Mouse (Mus musculus): ENCODE results near the gene Rfc5.
A peak's percentile ranks its signal among the peaks of the same experiment; 100 is the strongest.
"Not testable (repeated sequence)": the region's sequence is repeated elsewhere in the genome, so short reads cannot be mapped to it uniquely, and the experiment has no call there.

The Rfc5 gene

DNA sequence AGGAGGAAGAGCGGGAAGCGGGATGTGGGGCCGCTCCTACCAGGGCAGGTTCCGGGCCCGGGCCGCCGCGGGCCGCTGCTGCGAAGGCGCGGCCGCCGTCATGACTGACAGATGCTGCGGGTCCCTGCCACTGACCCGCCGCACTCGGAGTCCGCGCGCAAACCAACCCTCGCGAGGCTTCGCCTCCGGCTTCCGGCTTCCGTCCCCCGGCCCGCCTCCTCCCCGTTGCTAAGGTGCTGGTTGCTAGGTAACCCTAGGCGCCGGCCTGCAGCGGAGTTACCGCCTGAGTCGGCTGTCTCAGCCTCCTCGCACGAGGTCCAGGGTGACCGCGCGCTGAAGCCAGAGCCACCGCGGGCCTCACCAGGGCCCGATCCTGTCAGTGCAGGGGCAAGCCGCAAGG, at the start of gene Rfc5:
TSS of gene Rfc5 (minus strand) at position 171 of the 400 bp plus-strand sequence.
- peak; percentile 95 for DNase-seq (ENCODE audit: low read depth, low spot score)

DNA sequence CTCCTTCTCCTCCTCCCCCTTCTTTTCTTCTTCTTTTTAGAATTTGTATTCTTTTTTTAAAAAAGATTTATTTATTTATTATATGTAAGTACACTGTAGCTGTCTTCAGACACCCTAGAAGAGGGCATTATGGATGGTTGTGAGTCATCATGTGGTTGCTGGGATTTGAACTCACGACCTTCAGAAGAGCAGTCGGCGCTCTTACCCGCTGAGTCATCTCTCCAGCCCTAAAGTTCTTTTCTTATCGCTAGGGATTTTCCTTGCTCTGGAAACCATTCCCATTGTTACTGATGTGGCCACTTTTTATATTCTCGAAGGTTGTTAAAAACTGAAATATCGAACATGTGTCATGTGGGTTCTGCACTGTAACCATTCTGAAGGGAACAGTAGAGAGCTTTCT, 44.7 kb upstream of the Rfc5 start:
- peak; percentile 74 for DNase-seq (ENCODE audit: low read depth, low spot score)

DNA sequence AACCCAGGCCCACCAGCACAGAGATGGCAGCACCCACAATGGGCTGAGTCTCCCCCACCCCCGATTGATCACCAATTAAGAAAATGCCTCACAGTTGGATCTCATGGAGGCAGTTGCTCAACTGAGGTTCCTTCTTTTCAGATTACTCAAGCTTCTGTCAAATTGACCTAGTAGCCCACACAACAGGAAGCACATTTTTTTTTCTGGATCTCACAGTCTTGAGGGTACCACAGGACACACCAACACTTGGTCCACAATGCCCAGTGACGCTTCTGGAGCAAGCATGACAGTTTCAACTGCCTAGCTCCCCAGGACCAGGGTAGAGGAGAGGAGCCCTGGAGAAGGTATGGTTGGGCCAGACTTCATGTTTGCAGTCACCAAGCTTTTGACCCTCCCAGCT, 28.6 kb upstream of the Rfc5 start:
- no peak for DNase-seq (ENCODE audit: low read depth, low spot score)

GRCm38 (mm10) chr5:117415011-117415912, 26.4 kb upstream of the Rfc5 start:
- no peak for DNase-seq (ENCODE audit: low read depth, low spot score)

DNA sequence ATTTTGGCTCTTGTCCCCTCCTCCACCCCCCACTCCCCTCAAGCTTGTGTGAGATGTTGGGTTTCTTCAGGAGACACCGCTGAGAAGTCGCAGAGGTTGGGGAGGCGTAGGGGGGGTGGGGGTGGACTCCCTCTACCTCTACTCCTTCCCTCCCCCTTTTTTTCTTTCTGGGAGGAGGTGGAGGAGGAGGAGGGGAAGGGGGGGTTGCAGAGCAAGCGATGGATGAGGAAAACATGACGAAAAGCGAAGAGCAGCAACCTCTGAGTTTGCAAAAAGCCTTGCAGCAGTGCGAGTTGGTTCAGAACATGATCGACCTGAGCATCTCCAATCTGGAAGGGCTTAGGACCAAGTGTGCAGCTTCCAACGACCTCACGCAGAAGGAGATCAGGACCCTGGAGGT, 25.8 kb upstream of the Rfc5 start:
- DNase-seq (ENCODE audit: low read depth, low spot score): no peak

- no peak for DNase-seq (ENCODE audit: low read depth, low spot score)
Measured at GRCm38 (mm10) chr5:117413507-117414501, 25.0 kb upstream of the Rfc5 start, which contains the start of gene Ksr2. Gene Ksr2 (plus strand): TSS chr5:117414000.

- no peak for DNase-seq (ENCODE audit: low read depth, low spot score)
Measured at GRCm38 (mm10) chr5:117409369-117409768, 20.5 kb upstream of the Rfc5 start.

DNA sequence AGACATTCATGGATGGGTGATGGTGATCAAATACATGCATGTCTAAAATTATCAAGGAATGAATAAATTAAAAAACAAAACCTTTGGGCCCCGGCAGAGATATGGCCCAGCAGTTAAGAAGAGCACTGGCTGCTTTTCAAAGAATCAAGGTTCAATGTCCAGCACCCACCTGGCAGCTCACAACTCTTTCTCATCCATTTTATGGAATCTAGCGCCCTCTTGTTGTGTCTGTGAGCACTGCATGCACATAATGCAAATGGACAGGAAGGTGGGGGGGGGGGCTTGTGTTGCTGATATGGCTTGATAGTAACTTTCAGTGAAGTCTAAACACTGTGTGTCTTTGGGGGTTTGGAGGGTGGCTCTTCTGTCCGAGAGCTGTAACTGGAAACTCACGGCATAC, 19.4 kb upstream of the Rfc5 start:
- DNase-seq (ENCODE audit: low read depth, low spot score): peak; percentile 26

DNA sequence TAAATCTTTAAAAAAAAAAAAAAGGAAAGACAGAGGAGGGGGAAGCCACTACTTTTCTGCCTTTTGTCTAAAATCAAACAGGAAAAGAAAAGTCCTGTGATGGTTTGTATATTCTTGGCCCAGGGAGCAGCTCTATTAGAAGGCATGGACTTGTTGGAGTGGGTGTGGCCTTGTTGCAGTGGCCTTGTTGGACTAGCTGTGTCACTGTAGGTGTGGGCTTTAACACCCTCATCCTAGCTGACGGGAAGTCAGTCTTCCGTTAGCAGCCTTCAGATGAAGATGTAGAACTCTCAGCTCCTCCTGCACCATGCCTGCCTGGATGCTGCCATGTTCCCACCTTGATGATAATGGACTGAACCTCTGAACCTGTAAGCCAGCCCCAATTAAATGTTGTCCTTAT, 15.8 kb upstream of the Rfc5 start:
- not testable (repeated sequence) for DNase-seq (ENCODE audit: low read depth, low spot score)

- no peak for DNase-seq (ENCODE audit: low read depth, low spot score)
Measured at GRCm38 (mm10) chr5:117403609-117404008, 14.8 kb upstream of the Rfc5 start.

- DNase-seq (ENCODE audit: low read depth, low spot score): no peak
Measured at GRCm38 (mm10) chr5:117399281-117399680, 10.4 kb upstream of the Rfc5 start.

DNA sequence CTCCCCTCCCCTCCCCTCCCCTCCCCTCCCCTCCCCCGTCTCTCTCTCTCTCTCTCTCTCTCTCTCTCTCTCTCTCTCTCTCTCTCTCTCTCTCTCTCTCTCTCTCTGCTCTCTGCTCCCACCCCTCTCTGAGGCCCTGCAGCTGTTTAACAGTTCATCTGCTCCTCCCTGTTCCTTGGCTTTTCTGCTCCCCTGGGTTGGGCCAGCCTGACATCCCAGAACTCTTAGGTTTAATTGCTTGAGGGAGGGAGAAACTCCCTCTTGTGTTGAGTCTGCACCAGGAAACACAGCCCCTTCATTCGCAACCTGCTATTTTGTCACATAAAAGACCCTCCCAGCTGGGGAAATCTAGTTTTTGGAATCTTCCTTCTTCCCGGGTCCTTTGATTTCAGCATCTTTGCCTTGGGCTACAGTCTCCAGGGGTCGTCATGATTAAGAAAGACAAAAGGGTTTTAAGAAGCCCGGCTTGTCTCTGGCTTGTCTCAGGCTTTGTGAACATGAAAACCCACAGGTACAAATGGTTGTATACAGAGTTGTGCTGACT, 9.2 kb upstream of the Rfc5 start:
- DNase-seq (ENCODE audit: low read depth, low spot score): no peak

- no peak for DNase-seq (ENCODE audit: low read depth, low spot score)
Measured at GRCm38 (mm10) chr5:117397371-117397770, 8.5 kb upstream of the Rfc5 start.

GRCm38 (mm10) chr5:117396596-117397014, 7.8 kb upstream of the Rfc5 start:
- DNase-seq (ENCODE audit: low read depth, low spot score): no peak

DNA sequence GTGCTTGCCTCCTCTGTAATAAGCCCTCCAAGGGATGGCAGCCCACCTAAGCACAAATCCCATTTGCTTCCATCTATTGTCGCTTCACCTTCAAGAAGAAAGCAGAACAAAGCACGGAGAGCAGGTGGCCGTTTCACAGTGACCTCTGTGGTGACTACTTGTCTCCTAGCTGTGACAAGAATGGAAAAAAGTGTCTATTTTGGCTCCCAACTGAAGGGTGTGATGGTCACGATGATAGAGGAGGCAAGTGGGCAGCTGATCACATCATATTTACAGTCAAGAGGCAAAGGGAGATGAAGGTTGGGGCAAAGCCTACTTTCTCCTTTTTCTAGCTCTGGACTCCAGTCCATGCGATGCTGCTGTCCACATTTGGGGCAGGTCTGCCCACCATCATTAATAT, 7.0 kb upstream of the Rfc5 start:
- DNase-seq (ENCODE audit: low read depth, low spot score): no peak

DNA sequence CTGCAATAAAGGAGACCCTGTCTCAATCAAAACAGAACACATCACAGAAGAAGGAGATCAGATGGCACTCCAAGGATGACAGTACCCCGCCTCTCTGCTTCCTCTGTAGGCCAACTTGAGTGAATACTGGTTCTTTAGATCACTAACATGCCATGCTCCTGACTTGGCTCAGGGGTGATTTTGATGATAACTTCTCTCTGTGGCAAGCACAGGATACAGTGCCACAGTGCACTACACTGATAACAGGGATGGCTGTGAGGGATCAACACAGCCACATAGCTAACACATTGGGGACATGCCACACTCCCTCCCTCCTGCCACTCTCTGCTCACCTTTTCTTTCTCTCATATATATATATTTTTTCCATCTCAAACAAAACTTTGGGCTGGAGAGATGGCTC, 2.0 kb upstream of the Rfc5 start:
- no peak for DNase-seq (ENCODE audit: low read depth, low spot score)

GRCm38 (mm10) chr5:117388296-117388751, 523 bp downstream of the Rfc5 start:
- DNase-seq (ENCODE audit: low read depth, low spot score): peak; percentile 75

DNA sequence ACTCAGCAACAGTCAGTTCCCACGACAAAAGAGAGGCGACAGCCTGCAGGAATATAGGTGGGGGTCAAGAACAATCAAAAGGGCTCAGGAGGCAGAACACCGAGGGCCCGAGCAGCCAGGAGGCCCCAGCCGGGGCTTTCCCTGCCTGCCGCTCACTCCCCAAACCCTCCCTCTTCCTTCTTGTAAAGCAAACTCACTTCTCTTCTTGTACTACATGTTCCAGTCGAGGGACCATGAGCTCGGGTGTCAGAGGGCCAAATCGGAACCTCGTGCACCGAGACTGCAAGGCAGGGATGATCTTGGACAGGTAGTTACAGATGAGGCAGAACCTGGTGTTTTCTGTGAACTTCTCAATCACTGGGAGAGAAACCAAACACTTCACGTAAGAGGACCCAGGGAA, 5.6 kb downstream of the Rfc5 start:
- no peak for DNase-seq (ENCODE audit: low read depth, low spot score)

DNA sequence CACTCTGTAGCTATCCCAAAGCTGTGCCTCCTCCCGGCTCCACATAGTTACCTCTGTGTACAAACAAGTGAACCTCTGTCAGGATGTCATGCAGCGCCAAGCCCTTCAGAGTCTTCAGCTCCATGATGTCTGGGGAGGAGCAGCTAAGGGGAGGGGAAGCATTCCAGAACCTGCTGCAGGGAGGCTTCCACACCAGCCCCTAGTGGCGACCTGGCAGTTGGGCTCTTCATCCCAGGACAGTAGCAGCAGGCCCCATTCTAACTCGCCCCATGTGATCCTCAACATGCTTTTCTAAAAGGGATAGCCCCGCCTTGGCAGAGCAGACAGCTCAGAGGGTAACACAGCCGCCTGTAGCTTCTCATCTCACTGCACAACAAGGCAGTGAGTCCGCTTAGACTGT, 7.1 kb downstream of the Rfc5 start:
- DNase-seq (ENCODE audit: low read depth, low spot score): no peak

DNA sequence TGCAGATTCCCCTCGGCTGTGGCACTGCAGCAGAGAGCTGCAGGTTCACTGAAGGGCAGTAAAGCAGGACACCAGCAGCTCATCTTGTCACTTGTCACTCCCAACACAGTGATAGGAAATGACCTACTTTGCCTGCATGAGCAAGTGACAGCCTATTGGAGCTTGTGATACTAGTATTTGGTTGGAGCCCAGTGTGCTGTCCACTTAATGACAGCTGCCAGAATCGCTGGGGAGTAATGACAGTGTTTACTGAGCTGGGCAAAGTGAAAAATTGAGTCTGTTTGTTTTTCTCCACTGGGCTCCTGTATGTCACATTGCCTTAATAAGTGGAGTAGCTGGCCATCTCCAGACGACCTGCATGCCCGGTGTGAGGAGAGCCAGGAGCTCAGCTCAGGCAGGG, 8.6 kb downstream of the Rfc5 start:
- no peak for DNase-seq (ENCODE audit: low read depth, low spot score)

- DNase-seq (ENCODE audit: low read depth, low spot score): not testable (repeated sequence)
Measured at GRCm38 (mm10) chr5:117377731-117378130, 11.1 kb downstream of the Rfc5 start.

DNA sequence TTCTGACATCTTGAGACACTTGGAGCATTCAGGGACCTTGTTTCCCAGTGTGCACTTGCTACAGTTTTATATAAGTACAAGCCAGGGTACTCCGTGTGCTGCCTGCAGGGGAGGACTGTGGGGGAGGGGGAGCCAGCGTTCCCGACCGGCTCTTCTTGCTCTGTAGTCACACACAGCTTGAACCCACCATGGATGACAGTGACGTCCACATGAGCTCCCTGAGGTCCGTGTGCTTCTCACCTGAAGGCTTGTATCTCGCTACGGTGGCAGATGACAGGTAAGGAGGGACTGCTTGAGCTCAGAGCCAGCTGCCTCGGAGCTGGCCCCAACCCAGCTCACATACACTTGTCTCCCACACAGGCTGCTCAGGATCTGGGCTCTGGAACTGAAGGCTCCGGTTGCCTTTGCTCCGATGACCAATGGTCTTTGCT, 12.5 kb downstream of the Rfc5 start:
- DNase-seq (ENCODE audit: low read depth, low spot score): no peak
